Mouse (Mus musculus) lung, postnatal 0 days (tissue): ENCODE results near the gene Fam168b. TPM values are rescaled to one million over a fixed set of nuclear protein-coding genes. Genes with fewer than 3 reads are reported as not detected.

Source experiments
- ATAC-seq: fragments of 200-750 bp; cut with Nextera tagmentation; 2 replicates; pipeline ENCODE4 v1.8.0; 2017; ENCODE audit warnings: moderate library complexity
- DNase-seq: peaks from one replicate; pipeline ENCODE4 v3.0.0-alpha.2; 2016; ENCODE audit warnings: low spot score
- H3K27ac ChIP-seq: fragments of 300-500 bp; sonication (generic); 2 replicates; pipeline ENCODE4 v1.5.1; 2014; ENCODE audit warnings: antibody characterized with exemption, mild to moderate bottlenecking, low read length, mixed read lengths
- H3K27me3 ChIP-seq: fragments of 300-500 bp; sonication (generic); replicated peaks from 2 replicates; pipeline ENCODE4 v1.6.1; 2014; ENCODE audit warnings: low read length, mixed read lengths; ENCODE audit not compliant: insufficient read depth
- H3K36me3 ChIP-seq: fragments of 300-500 bp; sonication (generic); 2 replicates; pipeline ENCODE4 v1.6.1; 2014; ENCODE audit warnings: low read length, mixed read lengths; ENCODE audit not compliant: insufficient read depth
- H3K4me1 ChIP-seq: fragments of 300-500 bp; sonication (generic); 2 replicates; pipeline ENCODE4 v1.6.1; 2014; ENCODE audit warnings: antibody characterized with exemption, low read depth, low read length, mixed read lengths; ENCODE audit not compliant: insufficient read depth
- H3K4me2 ChIP-seq: fragments of 300-500 bp; sonication (generic); replicated peaks from 2 replicates; pipeline ENCODE4 v1.6.1; 2014; ENCODE audit warnings: low read depth, mild to moderate bottlenecking, low read length, moderate library complexity, mixed read lengths
- H3K4me3 ChIP-seq: fragments of 300-500 bp; sonication (generic); 2 replicates; pipeline ENCODE4 v1.5.1; 2014; ENCODE audit warnings: low read depth, low read length
- H3K9ac ChIP-seq: fragments of 300-500 bp; sonication (generic); replicated peaks from 2 replicates; pipeline ENCODE4 v1.6.1; 2014; ENCODE audit warnings: low read depth, mild to moderate bottlenecking
- H3K9me3 ChIP-seq: fragments of 300-500 bp; sonication (generic); 2 replicates; pipeline ENCODE4 v1.6.1; 2016; ENCODE audit warnings: low read length, mixed read lengths
- CTCF ChIP-seq: IDR thresholded peaks from 2 replicates; pipeline ENCODE4 v1.5.1; 2016; ENCODE audit warnings: antibody characterized with exemption, mild to moderate bottlenecking
- EP300 ChIP-seq: IDR thresholded peaks from 2 replicates; pipeline ENCODE4 v1.6.1; 2016; ENCODE audit warnings: antibody characterized with exemption, mild to moderate bottlenecking, control low read depth
- WGBS: fragments of 180-500 bp; shearing (Covaris S2); extraction: QIAGEN DNeasy Blood & Tissue Kit; methylation state at CpG from one replicate; pipeline ENCODE4 v1.1.7; 2014; 5-methylcytosine and 5-hydroxymethylcytosine counted together
- polyA plus RNA-seq: library from polyadenylated mRNA; unstranded; fragments of >200 nt; fragmentation: Nextera tagmentation; extraction: Ambion mirVana; gene quantifications from 2 replicates; pipeline ENCODE4 v1.2.1, GENCODE M21; 2015

Fam168b gene
- polyA plus RNA-seq, 1 experiment from 2014 or later: 29.3 TPM

GRCm38 (mm10) chr1:34804863-34805262, 38.0 kb downstream of the Fam168b start:
- no peak for DNase-seq
- Histone ChIP-seq H3K4me3 (no peak overlapping the region), H3K9me3 (no peaks in the 10 kb centered on the region), H3K27ac (no peak overlapping the region), H3K36me3 (no peaks in the 10 kb centered on the region), H3K4me1 (peaks cover 5% of the 10 kb centered on the region; the same call in 1 of the 2 replicates), H3K9ac (no peak overlapping the region), H3K27me3 (no peaks in the 10 kb centered on the region), H3K4me2 (no peak overlapping the region)
- no peak for TF ChIP-seq CTCF
- no peak for TF ChIP-seq EP300
- WGBS: 90% methylated on average over 7 of the region's 7 CpGs
- no peak for ATAC-seq

DNA sequence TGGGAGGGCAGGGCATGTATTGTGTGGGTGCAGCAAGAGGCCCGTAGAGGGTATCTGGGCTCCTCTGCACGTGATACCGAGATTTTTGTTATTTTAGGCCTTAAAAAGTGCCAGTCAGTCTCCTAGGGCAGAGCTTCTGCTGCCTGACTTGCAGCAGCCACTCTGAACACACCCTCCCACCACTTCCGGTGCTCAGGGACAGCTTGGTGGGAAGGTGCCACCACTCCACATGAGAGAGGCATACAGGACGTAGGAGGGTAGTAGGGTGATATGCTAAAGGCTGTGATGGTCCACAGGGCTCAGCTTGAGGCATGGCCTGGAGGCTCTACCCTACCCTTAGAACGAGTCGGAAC, 40.6 kb downstream of the Fam168b start:
- 22% methylated on average over 7 of the region's 7 CpGs for WGBS
- Histone ChIP-seq H3K4me2 (peak overlapping the region; percentile 88), H3K36me3 (no peaks in the 10 kb centered on the region), H3K4me1 (peaks cover 5% of the 10 kb centered on the region; the same call in 1 of the 2 replicates), H3K4me3 (peak overlapping the region; percentile 47), H3K27me3 (no peaks in the 10 kb centered on the region), H3K27ac (no peak overlapping the region), H3K9me3 (no peaks in the 10 kb centered on the region), H3K9ac (no peak overlapping the region)
- no peak for DNase-seq
- ATAC-seq: peak; percentile 23
- TF ChIP-seq CTCF (no peak), EP300 (no peak)

- peak overlapping the region; percentile 47 for H3K4me3 ChIP-seq
- no peak for TF ChIP-seq EP300
- no peak for TF ChIP-seq CTCF
- H3K27ac ChIP-seq: no peak overlapping the region
- H3K4me1 ChIP-seq: peaks cover 5% of the 10 kb centered on the region; the same call in 1 of the 2 replicates
- WGBS: under 1% methylated on average over 36 of the region's 47 CpGs
- peak overlapping the region; percentile 88 for H3K4me2 ChIP-seq
- no peaks in the 10 kb centered on the region for H3K9me3 ChIP-seq
- no peaks in the 10 kb centered on the region for H3K27me3 ChIP-seq
- H3K9ac ChIP-seq: peak overlapping the region; percentile 9; the same call in 1 of the 2 replicates
- peak; percentile 79 for DNase-seq
- H3K36me3 ChIP-seq: no peaks in the 10 kb centered on the region
- ATAC-seq: peak; percentile 90
Observed at GRCm38 (mm10) chr1:34801616-34802289, 41.1 kb downstream of the Fam168b start.

DNA sequence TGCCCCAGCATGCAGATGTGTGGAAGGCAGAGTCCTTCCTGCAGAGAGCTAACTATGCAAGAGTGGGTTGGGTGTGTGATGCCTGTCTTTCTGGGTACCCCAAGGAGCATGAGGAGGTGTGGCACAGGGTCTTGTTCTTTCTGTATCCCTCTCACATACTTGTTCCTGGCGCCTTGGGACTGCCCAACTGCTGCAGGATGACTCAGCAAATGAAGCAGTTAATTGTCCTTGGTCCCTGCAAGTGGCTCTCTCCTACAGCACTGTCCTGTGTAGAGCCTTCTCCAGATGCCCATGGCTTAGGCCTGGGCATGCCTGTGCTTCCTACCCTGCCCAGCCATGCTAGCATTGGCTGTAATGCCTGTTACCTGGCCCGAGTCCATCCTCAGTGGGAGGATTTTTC, 43.7 kb downstream of the Fam168b start:
- H3K4me2 ChIP-seq: no peak overlapping the region
- H3K27me3 ChIP-seq: no peaks in the 10 kb centered on the region
- H3K4me3 ChIP-seq: no peak overlapping the region
- DNase-seq (no peak), ATAC-seq (no peak)
- no peak overlapping the region for H3K9ac ChIP-seq
- H3K36me3 ChIP-seq: no peaks in the 10 kb centered on the region
- H3K27ac ChIP-seq: no peak overlapping the region
- H3K4me1 ChIP-seq: peaks cover 5% of the 10 kb centered on the region; the same call in 1 of the 2 replicates
- TF ChIP-seq EP300: no peak
- no peak for TF ChIP-seq CTCF
- no peaks in the 10 kb centered on the region for H3K9me3 ChIP-seq
- WGBS: 92% methylated on average over 2 of the region's 2 CpGs

- peak; percentile 70 for DNase-seq
- TF ChIP-seq CTCF (no peak), EP300 (no peak)
- Histone ChIP-seq H3K9me3 (no peaks in the 10 kb centered on the region), H3K9ac (no peak overlapping the region), H3K27me3 (no peaks in the 10 kb centered on the region), H3K36me3 (no peaks in the 10 kb centered on the region), H3K27ac (no peak overlapping the region), H3K4me2 (no peak overlapping the region), H3K4me3 (no peak overlapping the region), H3K4me1 (no peaks in the 10 kb centered on the region)
- WGBS: 44% methylated on average over 19 of the region's 19 CpGs
- ATAC-seq: peak; percentile 54
Observed at GRCm38 (mm10) chr1:34793304-34794300, 49.3 kb downstream of the Fam168b start.

GRCm38 (mm10) chr1:34783538-34784161, 59.2 kb downstream of the Fam168b start:
- WGBS: 48% methylated on average over 6 of the region's 6 CpGs
- H3K27ac ChIP-seq: no peak overlapping the region
- no peaks in the 10 kb centered on the region for H3K27me3 ChIP-seq
- no peak overlapping the region for H3K4me2 ChIP-seq
- no peak for TF ChIP-seq CTCF
- TF ChIP-seq EP300: no peak
- no peaks in the 10 kb centered on the region for H3K4me1 ChIP-seq
- DNase-seq (no peak), ATAC-seq (no peak)
- no peak overlapping the region for H3K4me3 ChIP-seq
- no peaks in the 10 kb centered on the region for H3K9me3 ChIP-seq
- no peaks in the 10 kb centered on the region for H3K36me3 ChIP-seq
- no peak overlapping the region for H3K9ac ChIP-seq
